Mouse (Mus musculus): ENCODE measurements around the gene Iqgap1. TPM values are rescaled to one million over a fixed set of nuclear protein-coding genes. Genes with fewer than 3 reads are reported as not detected.

The Iqgap1 gene
- 206 TPM for polyA plus RNA-seq (2017; shearing (Covaris generic))

DNA sequence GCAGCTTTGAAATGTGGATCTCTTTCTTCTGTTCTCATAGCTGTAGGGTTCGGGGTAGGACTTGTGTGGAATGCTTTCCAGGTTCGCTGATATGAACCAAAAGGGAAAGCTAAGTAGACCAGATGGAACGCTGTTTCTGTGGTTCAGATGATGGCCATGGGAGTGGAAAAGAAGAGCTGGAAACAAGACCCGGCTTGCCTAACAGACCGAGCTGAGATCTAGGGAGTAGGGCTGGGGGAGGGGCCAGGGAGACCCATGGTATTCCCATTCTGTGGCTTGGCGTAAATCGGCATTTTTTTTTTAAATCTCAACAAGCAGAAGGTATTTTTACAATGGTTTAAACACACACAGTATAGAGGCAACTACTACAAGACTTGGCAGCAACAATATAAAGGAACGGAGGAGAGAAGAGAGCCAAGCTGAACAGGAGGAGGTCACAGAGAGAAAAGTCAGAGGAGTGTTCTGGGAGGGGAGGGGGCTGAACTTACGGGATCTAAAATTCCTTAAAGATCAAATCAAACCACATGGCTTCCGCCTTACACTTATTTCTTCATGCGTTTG is at the start of gene Iqgap1:
TSS of gene Iqgap1 (minus strand) at position 132 of the 561 bp plus-strand sequence.

GRCm38 (mm10) chr7:80860729-80861274 is 35.0 kb upstream of the Iqgap1 start, which contains the start of gene Zscan2:
TSS of gene Zscan2 (plus strand) at chr7:80860920.

DNA sequence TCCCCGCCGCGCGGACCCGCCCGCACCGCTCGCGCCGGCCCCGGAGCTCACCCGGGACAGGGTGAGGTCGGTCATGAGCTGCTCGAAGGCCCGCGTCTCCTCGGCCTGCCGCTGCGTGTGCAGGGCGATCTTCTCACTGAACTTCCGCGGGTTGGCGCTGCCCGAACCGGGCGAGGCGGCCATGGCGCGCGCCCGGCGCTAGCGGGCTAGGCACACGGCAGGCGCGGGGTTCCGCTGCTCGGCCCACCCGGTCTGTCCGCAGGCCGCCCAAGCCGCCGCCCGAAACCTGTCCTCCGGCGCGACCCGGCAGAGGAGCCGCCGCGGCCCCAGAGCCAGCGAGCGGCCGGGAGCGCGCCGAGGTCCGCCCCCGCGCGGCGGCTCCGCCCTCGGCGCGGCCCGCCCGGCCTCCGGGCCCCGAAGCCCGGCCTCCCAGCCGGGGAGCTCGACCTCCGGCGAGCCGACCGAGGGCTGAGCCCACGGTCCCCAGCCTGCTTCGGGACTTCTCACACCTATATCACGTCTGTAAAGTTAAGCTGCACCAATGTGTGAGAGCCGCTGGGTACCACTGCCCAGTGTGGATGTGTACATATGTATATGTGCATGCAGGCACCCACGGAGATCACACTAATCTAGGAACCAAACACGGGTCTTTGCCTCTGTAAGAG is 137.1 kb downstream of the Iqgap1 start, which contains the start of gene Crtc3:
TSS of gene Crtc3 (minus strand) at position 322 of the 665 bp plus-strand sequence.

Other genes with a start within 250 kb of the Iqgap1 start
- gene Crtc3, start 137.1 kb downstream of the Iqgap1 start, polyA plus RNA-seq (2017; shearing (Covaris generic)) = 71.8 TPM
- gene Zscan2, start 34.9 kb upstream of the Iqgap1 start, polyA plus RNA-seq (2017; shearing (Covaris generic)) = 5.1 TPM
- 15.9 TPM for gene Wdr73, start 75.3 kb upstream of the Iqgap1 start, polyA plus RNA-seq (2017; shearing (Covaris generic))
- 14.0 TPM for gene Nmb, start 79.1 kb upstream of the Iqgap1 start, polyA plus RNA-seq (2017; shearing (Covaris generic))
- 412 TPM for gene Sec11a, start 121.8 kb upstream of the Iqgap1 start, polyA plus RNA-seq (2017; shearing (Covaris generic))
- gene Zfp592, start 167.7 kb upstream of the Iqgap1 start, polyA plus RNA-seq (2017; shearing (Covaris generic)) = 163 TPM
- 0.05 TPM for gene Alpk3, start 231.6 kb upstream of the Iqgap1 start, polyA plus RNA-seq (2017; shearing (Covaris generic))